Mouse (Mus musculus) ES-Bruce4 (cell line): ENCODE data around the gene Ppp1r15b.

Experiments used
- CTCF ChIP-seq: IDR thresholded peaks from one replicate; pipeline ENCODE4 v1.8.1; 2011; ENCODE audit warnings: low read depth, low read length
- EP300 ChIP-seq: IDR thresholded peaks from 2 replicates; pipeline ENCODE4 v1.6.1; 2011; ENCODE audit warnings: low read depth, low read length; ENCODE audit not compliant: insufficient read depth
- POLR2A ChIP-seq: IDR thresholded peaks from one replicate; pipeline ENCODE4 v1.8.1; 2011; ENCODE audit warnings: low read length; ENCODE audit not compliant: insufficient read depth

DNA sequence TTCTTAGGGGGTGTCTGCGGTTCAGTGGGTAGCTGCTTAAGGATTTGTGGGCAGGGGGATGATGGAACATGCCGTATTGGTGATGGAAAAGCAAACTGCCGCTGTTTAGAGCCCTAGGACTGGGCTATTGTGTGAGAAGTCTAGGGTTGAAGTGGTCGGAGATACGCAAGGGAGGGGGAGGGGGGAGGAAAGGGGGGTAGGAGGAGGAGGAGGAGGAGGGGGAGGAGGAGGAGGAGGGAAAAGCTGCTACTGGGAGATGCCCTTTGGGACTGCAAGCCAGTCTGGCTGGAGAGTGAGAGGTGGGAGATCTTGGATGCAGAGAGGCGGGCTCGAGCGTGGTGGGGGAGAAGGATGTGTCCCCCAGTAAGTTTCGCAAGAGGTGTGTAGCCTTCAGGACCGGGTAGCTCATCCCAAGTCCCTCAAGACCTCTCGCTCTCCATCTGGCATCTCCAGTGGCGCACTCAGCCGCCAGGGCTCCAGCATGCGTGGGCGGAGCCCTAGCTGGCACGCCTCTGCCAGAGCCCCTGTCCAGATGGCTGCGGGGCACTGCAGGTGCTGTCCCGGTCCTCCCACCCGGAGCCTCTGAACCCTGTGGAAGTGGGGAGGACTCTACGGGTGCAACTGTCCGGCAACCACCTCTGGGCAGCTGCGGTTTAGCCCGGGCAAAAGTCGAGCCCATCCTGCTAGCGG lies 51.2 kb downstream of the Ppp1r15b start:
- no peak for TF ChIP-seq CTCF
- TF ChIP-seq POLR2A, result no peak
- TF ChIP-seq EP300, result 0 out of 2 replicates have a peak, but pooled peaks have one; percentile 15
